Mouse (Mus musculus) midbrain, embryonic 10.5 days (tissue): ENCODE measurements around the gene Pknox2. TPM values are rescaled to one million over a fixed set of nuclear protein-coding genes. Genes with fewer than 3 reads are reported as not detected.
A peak's percentile ranks its signal among the peaks of the same experiment; 100 is the strongest.

Experiments
- DNase-seq: peaks from one replicate; pipeline ENCODE4 v3.0.0-alpha.2; 2017; ENCODE audit warnings: low spot score
- H3K27ac ChIP-seq: fragments of 300-500 bp; sonication (generic); replicated peaks from 2 replicates; pipeline ENCODE4 v1.5.1; 2016; ENCODE audit warnings: mild to moderate bottlenecking
- H3K27me3 ChIP-seq: fragments of 300-500 bp; sonication (generic); 2 replicates; pipeline ENCODE4 v1.6.1; 2016; ENCODE audit warnings: low read depth, mild to moderate bottlenecking; ENCODE audit not compliant: poor library complexity, severe bottlenecking
- H3K36me3 ChIP-seq: fragments of 300-500 bp; sonication (generic); 2 replicates; pipeline ENCODE4 v1.6.1; 2016; ENCODE audit warnings: mild to moderate bottlenecking, moderate library complexity
- H3K4me1 ChIP-seq: fragments of 300-500 bp; sonication (generic); 2 replicates; pipeline ENCODE4 v1.6.1; 2016
- H3K4me3 ChIP-seq: fragments of 300-500 bp; sonication (generic); 2 replicates; pipeline ENCODE4 v1.5.1; 2016; ENCODE audit warnings: mild to moderate bottlenecking, moderate library complexity
- H3K9me3 ChIP-seq: fragments of 300-500 bp; sonication (generic); replicated peaks from 2 replicates; pipeline ENCODE4 v1.6.1; 2016; ENCODE audit warnings: mild to moderate bottlenecking
- WGBS: fragments of 180-500 bp; shearing (Covaris S2); methylation state at CpG from one replicate; pipeline ENCODE4 v1.1.7; 2016; 5-methylcytosine and 5-hydroxymethylcytosine counted together
- polyA plus RNA-seq: library from polyadenylated mRNA; unstranded; fragments of >200 nt; fragmentation: Nextera tagmentation; extraction: Ambion mirVana; gene quantifications from 2 replicates; pipeline ENCODE4 v1.2.1, GENCODE M21; 2016

Gene Pknox2
- polyA plus RNA-seq, 1 experiment from 2014 or later, result 41.5 TPM

DNA sequence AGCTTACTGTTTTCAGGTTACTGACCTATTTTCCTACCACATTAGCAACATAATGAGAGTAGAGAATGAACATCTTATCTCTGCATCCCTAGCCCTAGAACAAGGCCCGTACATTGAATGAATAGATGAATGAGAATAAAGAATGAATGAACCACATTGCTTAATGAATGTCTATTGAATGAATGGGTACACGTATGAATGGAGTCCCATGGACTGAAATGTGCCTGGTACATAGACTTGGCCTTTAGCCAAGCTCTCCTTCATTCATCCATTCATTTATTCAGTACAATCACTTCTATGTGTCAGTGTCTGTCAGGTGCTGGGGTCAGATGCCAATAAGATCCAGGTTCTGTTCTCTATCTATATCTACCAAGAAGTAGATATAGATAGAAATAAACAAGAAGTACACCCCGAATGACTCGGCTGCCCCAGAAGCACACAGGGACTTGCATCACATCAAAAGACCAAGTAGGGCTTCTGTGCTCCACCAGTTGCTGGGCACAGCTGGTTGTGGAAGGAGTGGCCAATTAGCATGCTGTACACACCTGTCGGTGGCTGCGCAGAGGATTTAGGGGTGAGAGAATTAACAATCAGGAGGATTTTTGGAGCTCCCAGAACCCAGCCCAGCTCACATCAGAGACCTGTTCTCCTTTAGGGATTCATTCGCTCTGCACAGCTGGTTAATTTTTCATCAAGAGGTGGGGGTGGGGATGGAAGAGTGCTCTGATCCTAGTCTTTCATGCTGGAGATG, 119.2 kb downstream of the Pknox2 start:
- 0 out of 2 replicates have a peak, but pooled peaks cover 4% of the 10 kb centered on the region for H3K36me3 ChIP-seq
- DNase-seq, result no peak
- no peak overlapping the region for H3K27ac ChIP-seq
- H3K9me3 ChIP-seq, result no peaks in the 10 kb centered on the region
- H3K4me1 ChIP-seq, result peaks cover 62% of the 10 kb centered on the region
- H3K4me3 ChIP-seq, result no peak overlapping the region
- WGBS, result 78% methylated on average over 7 of the region's 7 CpGs
- no peaks in the 10 kb centered on the region for H3K27me3 ChIP-seq

DNA sequence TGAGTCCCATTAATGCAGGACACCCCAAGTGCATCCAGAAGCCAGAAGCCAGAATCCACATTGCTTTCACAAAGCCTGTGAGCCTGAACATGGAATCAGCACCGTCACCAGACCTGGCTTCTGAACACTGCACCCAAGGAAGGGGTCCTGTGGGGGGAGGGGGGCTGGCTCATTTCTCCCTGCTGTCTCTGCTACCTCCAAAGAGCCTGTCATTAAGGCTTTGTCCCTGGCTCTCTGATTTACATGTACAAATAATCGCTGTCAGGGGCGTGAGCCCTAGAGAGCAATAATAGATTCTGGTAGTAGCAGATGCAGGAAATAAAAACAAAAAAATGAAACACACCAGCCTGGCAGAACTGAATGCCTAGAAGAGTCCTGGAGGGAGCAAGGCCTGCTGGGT, 121.3 kb downstream of the Pknox2 start:
- no peak overlapping the region for H3K4me3 ChIP-seq
- no peak for DNase-seq
- H3K27ac ChIP-seq, result peak overlapping the region; percentile 78
- no peaks in the 10 kb centered on the region for H3K9me3 ChIP-seq
- WGBS, result 55% methylated on average over 3 of the region's 3 CpGs
- peaks cover 73% of the 10 kb centered on the region for H3K4me1 ChIP-seq
- H3K27me3 ChIP-seq, result no peaks in the 10 kb centered on the region
- no peaks in the 10 kb centered on the region for H3K36me3 ChIP-seq

DNA sequence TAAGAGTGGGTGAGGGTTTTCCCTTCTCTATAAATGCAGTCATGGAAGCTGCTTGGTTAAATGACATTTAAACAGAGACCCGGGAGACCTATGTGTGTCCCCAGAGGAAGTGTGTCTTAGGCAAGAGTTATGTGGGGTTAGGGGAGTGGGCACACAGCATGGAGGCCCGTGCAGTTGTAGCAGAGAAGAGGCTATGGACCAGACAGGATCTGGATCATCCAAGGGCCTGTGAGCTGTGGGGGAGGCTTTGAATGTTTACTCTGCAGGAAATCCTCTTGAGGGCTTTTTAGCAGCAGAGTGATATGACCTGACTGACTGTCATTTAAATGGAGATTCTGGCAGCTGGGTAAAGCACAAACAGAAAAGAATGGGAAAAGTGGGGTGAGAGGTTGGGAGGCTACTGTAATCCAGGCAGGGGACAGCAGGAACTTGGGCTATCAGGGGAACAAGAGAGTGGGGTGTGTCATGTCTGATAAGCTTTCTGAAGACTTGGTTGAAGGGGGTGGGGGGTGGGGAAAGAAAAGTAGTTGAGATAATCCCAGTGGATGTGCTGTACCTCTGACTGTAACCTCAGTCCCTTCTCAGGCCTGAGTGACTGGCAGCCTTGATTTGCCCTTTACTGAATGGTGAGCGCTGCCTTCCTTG, 125.5 kb downstream of the Pknox2 start:
- Histone ChIP-seq H3K4me1 (peaks cover 45% of the 10 kb centered on the region), H3K36me3 (no peaks in the 10 kb centered on the region), H3K4me3 (no peak overlapping the region), H3K27ac (peak overlapping the region; percentile 72), H3K27me3 (no peaks in the 10 kb centered on the region), H3K9me3 (no peaks in the 10 kb centered on the region)
- no peak for DNase-seq
- 34% methylated on average over 3 of the region's 3 CpGs for WGBS

- H3K27ac ChIP-seq, result no peak overlapping the region; the same call in 1 of the 2 replicates
- no peak overlapping the region for H3K4me3 ChIP-seq
- 96% methylated on average over 1 of the region's 1 CpGs for WGBS
- H3K9me3 ChIP-seq, result no peaks in the 10 kb centered on the region
- H3K4me1 ChIP-seq, result peaks cover 43% of the 10 kb centered on the region
- no peaks in the 10 kb centered on the region for H3K36me3 ChIP-seq
- DNase-seq, result no peak
- H3K27me3 ChIP-seq, result no peaks in the 10 kb centered on the region
These were observed 129.1 kb downstream of the Pknox2 start for GRCm38 (mm10) chr9:37018154-37018553.

DNA sequence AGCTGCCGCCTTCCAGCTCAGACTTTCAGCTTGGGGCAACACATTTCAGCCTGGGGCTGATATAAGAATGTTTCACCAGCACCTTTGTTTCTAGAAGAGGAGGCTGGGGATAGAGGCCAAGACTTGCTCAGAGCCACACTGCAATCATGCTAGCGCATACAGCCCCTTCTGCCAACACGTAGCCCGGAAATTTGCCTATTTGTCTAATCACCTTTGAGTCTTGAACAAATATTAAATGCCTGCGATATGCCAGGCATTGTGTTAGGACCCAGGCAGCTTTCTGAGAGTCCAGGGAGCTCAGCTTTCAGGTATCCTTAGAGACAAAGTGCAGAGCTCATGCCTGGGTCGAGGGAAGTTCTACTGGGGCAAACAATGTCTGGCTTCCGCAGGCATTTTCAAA, 130.0 kb downstream of the Pknox2 start:
- Histone ChIP-seq H3K27me3 (no peaks in the 10 kb centered on the region), H3K9me3 (no peaks in the 10 kb centered on the region), H3K36me3 (no peaks in the 10 kb centered on the region), H3K27ac (no peak overlapping the region; the same call in 1 of the 2 replicates), H3K4me1 (peaks cover 36% of the 10 kb centered on the region), H3K4me3 (no peak overlapping the region)
- 86% methylated on average over 7 of the region's 7 CpGs for WGBS
- DNase-seq, result no peak

DNA sequence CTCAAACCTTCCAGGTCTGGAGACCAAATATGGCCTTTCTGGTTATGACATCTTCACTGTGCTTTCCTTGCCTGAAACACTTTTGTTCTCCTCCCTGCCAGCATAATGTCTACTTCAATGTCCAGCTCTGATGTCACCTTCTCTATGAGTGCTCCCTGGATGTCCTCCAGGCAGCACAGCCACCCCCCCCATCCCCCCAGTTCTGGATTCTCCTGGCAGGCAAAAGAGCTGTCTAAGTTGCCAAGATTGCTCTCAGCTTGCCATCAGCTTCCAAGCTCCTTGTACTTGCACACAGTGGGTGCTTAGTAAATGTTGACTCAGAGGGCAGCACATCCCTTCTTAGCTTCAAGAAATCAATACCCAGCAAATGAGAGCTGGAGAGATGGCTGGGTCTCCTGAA, 131.0 kb downstream of the Pknox2 start:
- Histone ChIP-seq H3K4me3 (no peak overlapping the region), H3K4me1 (peaks cover 34% of the 10 kb centered on the region), H3K9me3 (no peaks in the 10 kb centered on the region), H3K27me3 (no peaks in the 10 kb centered on the region), H3K36me3 (no peaks in the 10 kb centered on the region), H3K27ac (no peak overlapping the region)
- no peak for DNase-seq

GRCm38 (mm10) chr9:37013565-37013964, 133.6 kb downstream of the Pknox2 start:
- H3K9me3 ChIP-seq, result no peaks in the 10 kb centered on the region
- DNase-seq, result no peak
- no peaks in the 10 kb centered on the region for H3K27me3 ChIP-seq
- no peaks in the 10 kb centered on the region for H3K36me3 ChIP-seq
- 58% methylated on average over 8 of the region's 8 CpGs for WGBS
- H3K4me3 ChIP-seq, result no peak overlapping the region
- H3K4me1 ChIP-seq, result peaks cover 36% of the 10 kb centered on the region
- peak overlapping the region; percentile 55; the same call in 1 of the 2 replicates for H3K27ac ChIP-seq

GRCm38 (mm10) chr9:37008090-37008489, 139.1 kb downstream of the Pknox2 start:
- H3K36me3 ChIP-seq, result no peaks in the 10 kb centered on the region
- no peaks in the 10 kb centered on the region for H3K9me3 ChIP-seq
- H3K4me3 ChIP-seq, result no peak overlapping the region
- peaks cover 53% of the 10 kb centered on the region for H3K4me1 ChIP-seq
- no peak overlapping the region for H3K27ac ChIP-seq
- no peaks in the 10 kb centered on the region for H3K27me3 ChIP-seq
- DNase-seq, result no peak
- WGBS, result 77% methylated on average over 5 of the region's 5 CpGs

GRCm38 (mm10) chr9:37004676-37005075, 142.5 kb downstream of the Pknox2 start:
- Histone ChIP-seq H3K4me1 (peaks cover 55% of the 10 kb centered on the region), H3K36me3 (peaks cover 6% of the 10 kb centered on the region; the same call in 1 of the 2 replicates), H3K4me3 (no peak overlapping the region), H3K27ac (no peak overlapping the region), H3K9me3 (no peaks in the 10 kb centered on the region), H3K27me3 (no peaks in the 10 kb centered on the region)
- DNase-seq, result no peak
- 45% methylated on average over 6 of the region's 6 CpGs for WGBS

DNA sequence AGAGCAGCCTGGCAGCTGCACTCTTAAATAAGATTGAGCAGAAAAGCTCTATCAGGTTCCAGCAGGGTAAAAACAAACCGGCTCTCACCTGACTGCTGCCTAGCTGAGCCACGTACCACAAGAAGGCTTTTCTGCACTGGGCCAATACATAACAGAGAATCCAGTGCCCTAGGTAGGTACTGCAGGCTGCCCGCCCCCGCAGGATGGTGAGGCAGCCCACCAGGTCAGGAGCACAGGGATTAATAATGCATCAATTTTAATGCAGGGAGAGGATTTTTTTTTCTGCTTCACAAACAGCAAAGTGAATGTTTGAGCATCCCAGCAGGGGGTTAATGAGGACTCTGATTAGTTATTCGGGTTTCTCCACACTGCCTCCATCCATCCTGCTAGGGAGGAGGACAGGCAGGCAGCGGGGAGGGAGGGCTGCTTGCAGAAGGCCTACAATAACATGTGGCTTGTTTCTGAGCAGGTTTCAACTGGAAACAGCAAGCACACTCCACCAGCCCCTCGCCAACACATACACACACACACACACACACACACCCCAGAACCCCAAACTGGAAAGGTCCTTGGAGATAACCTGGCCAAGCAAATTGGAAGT, 145.2 kb downstream of the Pknox2 start:
- H3K27me3 ChIP-seq, result no peaks in the 10 kb centered on the region
- no peaks in the 10 kb centered on the region for H3K9me3 ChIP-seq
- H3K4me1 ChIP-seq, result peaks cover 50% of the 10 kb centered on the region
- no peak overlapping the region for H3K4me3 ChIP-seq
- peaks cover 6% of the 10 kb centered on the region; the same call in 1 of the 2 replicates for H3K36me3 ChIP-seq
- DNase-seq, result no peak
- WGBS, result 33% methylated on average over 7 of the region's 7 CpGs
- peak overlapping the region; percentile 64 for H3K27ac ChIP-seq

- H3K9me3 ChIP-seq, result no peaks in the 10 kb centered on the region
- H3K36me3 ChIP-seq, result peaks cover 15% of the 10 kb centered on the region
- 96% methylated on average over 3 of the region's 3 CpGs for WGBS
- no peak for DNase-seq
- H3K4me3 ChIP-seq, result no peak overlapping the region
- H3K27me3 ChIP-seq, result no peaks in the 10 kb centered on the region
- H3K27ac ChIP-seq, result no peak overlapping the region
- H3K4me1 ChIP-seq, result peaks cover 31% of the 10 kb centered on the region
These were observed 147.8 kb downstream of the Pknox2 start for GRCm38 (mm10) chr9:36999393-36999792.

DNA sequence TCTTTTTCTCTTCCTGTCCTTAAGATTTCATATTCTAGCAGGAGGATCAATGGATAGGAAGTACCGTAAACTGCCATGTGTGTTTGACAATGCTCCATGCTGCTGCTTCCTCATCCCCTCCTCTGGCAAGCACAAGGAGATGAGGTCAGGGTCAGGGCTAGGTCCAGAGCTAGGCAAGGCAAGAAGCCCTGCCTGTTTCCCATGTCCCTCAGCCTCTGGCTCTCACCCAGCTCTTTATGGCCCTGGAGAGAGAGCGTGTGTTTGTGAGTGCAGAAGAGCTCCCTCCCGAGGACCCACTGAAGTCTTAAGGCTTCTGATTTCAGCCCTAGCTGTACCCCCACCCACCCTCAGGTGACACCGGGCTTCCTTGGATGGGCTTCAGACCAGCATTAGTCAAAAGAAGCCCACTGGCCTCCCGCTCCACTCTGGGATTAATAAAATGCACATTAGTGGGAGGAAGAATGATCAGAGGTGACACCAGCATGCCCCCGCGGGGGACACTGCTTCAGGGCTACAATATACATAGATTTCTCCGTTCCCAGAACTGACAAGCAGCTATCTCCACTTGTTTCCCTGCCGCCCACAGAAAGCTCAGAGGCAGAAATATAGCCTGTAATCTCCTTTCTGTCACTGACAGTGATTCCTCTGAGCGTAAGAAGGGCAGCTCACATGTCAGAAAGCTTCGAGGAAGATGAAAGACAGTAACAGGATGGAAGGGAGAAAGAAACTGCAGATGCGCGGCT, 156.4 kb downstream of the Pknox2 start:
- H3K27ac ChIP-seq, result peak overlapping the region; percentile 25; the same call in 1 of the 2 replicates
- 84% methylated on average over 13 of the region's 13 CpGs for WGBS
- H3K36me3 ChIP-seq, result peaks cover 16% of the 10 kb centered on the region
- H3K27me3 ChIP-seq, result no peaks in the 10 kb centered on the region
- peaks cover 14% of the 10 kb centered on the region for H3K4me1 ChIP-seq
- DNase-seq, result no peak
- H3K9me3 ChIP-seq, result no peaks in the 10 kb centered on the region
- H3K4me3 ChIP-seq, result no peak overlapping the region
